Mouse (Mus musculus) NIH3T3 (cell line): ENCODE results near the gene Trappc6b.
"Not testable (repeated sequence)": the region's sequence is repeated elsewhere in the genome, so short reads cannot be mapped to it uniquely, and the experiment has no call there.

Experiments used
- DNase-seq: peaks from one replicate; pipeline ENCODE4 v3.0.0-alpha.2; 2012; ENCODE audit warnings: low read depth

The Trappc6b gene

DNA sequence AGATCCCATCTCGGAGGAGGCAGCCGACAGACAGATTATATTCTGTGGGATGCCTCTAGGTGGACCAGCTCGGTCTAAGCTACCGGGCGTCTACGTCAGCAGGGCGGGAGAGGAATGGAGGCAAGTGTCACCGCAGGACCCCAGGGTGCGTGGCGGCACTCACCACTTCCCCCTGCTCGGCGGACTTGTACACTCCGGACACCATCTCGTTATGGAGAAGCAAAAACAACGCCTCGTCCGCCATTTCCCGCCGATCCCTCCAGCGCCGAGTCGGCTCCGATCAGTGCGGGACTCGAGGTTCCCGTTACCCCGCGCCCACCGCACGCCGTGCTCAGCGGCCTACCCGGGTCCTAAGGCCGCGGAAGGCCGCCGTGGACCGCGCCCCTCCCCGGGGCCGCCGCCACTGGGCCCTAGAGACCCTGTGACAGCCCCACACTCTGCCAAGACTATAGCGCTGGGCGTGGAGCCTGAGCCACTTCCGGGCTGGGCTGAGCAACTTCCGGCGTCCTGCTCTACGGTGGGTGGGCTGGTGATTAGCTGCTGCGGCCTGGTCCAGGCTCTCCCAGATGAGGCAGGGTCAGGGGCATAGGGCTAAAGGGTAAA is at the start of gene Trappc6b:
Gene Trappc6b, minus strand, starts transcription at position 480 of the 603 bp plus-strand sequence.
- peak; percentile 88 for DNase-seq

DNA sequence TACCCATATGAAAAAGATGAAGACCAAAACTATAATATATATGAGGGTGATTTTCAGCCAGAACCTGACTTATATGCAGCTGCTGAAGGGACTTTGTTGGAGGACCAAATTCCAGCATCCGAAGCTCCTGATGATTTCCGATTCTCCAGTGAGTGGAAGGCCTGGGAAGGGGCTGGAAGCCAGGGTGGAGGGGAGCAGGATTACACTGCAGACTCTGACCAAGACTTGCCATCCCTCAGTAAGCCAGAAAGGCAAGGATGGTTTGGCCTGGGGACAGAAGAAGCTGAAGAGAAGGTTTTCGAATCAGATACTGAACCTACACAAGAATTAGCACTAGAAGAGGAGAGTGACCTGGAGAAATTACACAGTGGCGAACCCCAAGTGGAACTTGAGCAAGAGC is 46.7 kb upstream of the Trappc6b start:
- no peak for DNase-seq

DNA sequence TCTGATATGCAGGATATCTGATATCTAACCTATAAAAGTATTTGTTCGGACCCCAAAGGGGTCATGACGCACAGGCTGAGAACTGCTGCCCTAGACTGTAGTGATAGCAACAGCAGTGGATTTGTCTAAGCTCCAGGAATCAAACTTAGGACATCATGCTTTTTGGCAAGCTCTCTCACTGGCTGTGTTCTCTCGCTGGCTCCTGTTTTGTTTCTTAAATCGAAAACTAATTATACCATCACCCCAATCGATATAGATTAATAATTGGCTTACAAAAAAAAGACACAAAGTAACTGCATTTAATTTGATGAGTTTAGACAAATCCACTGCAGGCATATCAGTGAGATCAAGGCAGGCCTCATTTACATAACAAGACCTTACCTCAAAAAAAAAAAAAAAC is 45.2 kb upstream of the Trappc6b start:
- DNase-seq: no peak

DNA sequence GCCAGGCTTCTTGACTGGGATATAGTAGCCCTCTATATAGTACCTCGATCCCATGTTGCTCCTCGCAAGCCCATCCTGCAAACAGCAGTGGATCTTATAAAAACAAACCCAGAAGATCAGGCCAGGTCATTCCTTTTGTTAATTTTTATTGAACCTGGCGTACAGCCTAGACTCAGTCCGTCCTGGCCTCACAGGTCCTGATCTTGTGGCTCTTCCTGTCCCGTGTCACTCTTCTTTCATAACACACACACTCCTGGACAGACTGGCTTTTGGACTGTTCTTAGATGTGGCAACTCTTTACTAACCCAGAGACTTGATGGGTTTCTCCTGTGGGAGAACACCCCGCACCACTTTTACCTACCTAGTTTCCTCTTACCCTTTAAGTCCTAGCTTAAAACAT is 44.6 kb upstream of the Trappc6b start:
- no peak for DNase-seq

DNA sequence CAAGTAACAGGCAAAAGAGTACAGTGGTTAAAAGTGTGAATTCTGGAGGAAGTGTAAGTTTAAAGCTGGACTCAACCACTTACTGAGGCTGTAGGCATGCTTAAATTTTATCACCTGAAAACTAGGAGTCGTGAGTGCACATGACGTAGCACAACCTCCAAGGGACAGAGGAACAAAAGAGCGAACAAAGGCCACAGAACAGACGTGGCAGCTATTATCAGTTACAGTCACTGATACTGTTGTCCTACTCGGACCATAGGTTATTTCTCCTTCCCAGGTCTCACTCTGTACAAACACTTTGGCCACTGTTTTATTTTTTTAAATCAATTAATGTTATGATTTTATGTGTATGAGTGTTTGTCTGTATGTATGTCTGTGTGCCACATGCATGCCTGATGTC is 43.5 kb upstream of the Trappc6b start:
- no peak for DNase-seq

DNA sequence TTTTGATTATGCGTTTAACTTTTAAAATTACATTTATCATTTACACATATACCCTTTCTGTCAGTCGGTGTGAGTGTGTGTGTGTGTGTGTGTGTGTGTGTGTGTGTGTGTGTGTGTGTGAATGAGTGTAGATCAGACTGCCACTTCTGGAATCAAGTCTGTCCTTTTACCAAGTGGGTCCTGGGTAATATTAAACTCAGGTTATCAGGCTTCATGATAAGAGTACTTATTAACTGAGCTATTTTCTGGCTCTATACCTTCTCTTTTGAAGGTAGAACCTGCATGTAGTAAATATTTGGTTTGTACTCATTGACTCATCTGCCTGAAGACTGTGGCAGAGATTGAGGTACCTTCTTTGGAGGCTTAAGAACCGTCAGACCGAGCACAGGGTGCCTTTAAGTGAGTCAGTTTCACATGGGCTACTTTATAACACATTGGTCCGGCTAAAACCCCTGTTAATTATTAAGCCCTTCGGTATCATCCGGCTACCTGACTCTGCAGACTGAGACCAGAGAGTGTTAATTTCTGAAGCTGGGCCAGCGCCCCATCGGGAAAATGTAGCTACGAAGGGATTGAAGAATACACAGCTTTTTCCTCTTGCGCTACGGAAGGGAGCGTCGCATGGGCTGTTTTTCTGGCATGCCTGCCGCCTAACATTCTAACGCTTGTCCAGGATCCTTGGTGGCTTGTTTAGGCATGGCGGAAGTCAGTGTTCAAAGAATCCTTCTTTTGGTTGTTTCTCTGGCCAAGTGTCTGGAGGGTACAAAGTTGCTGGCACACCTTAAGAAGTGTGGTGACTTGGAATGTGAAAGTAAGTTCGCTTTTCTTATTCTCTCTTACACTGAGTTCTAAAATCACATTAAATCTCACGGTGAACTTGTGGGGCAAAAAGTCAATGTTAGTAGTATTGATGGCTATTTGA is 34.1 kb upstream of the Trappc6b start, which contains the start of gene Mia2:
Gene Mia2, plus strand, starts transcription at position 696 of the 922 bp plus-strand sequence.
- no peak for DNase-seq

DNA sequence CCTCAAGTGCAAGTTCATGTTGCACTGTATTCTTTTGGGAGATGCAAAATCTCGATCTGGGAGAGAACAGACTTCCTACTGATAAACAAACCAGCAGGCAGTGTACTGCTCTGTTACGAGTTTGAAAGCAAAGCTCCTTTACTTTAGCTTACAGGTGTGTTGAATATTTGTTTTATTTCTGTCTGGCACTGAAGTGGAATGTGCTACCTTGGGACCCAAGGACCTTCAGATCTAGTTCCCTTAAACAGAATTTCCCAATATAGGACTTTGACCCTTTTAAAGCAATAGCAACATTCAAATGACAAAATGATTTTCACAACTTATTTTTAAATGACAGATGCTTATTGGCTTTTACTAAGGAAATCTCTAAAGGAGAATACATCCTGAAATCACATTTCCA is 32.3 kb upstream of the Trappc6b start:
- no peak for DNase-seq

DNA sequence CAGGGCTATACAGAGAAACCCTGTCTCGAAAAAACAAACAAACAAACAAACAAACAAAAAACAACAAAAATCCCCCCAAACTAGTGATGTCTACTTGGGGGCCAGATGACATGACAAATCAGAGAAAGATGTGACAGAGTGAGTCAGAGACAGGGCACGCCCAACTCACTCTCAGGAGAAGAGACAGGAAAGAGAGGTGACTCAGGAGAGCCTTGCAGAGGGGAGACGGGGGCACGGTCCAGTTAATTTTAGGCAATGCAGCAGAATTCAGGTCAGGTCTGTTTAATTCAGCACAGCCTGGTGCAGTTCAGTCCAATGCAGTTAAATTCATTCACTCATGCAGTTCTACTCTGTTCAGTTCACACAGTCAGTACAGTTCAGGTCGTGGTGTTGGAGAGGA is 24.9 kb upstream of the Trappc6b start:
- no peak for DNase-seq

DNA sequence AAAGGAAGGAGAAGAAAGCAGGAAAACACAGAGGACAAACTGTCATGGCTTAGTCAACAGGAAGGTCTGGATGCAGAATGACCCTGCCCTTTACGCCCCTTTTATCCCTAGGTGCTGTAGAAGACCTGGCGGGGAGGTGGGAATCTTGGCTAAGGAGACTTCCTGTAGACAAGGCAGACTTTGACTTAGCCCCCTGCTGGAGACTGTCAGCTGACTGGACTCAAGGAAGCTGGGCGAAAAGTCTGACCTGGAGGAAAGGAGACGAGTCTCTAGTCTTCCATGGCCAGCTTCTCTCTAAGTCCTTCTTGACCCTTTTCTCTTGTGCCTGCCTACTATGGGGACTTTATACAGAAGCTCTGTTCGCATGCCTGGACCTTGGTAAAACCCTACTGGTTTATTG is 23.2 kb upstream of the Trappc6b start:
- no peak for DNase-seq

DNA sequence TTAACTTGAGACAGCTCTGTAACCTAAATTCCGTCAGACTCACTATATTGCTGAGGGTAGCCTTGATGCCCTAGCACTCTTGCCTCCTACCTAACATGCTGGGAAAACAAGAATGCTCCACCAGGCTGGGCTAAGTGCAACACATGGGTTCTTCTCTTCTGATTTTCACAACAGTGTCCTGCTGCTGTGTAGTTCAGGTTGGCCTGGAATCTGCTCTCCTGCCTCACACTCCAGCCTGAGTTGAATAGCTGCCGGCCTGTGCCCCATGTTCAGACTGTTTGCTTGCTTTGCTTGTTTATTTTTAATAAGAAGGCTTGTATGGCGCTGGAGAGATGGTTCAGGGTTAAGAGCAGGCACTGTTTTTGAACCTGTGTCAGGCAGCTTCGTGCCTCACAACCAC is 19.2 kb upstream of the Trappc6b start:
- DNase-seq: no peak

DNA sequence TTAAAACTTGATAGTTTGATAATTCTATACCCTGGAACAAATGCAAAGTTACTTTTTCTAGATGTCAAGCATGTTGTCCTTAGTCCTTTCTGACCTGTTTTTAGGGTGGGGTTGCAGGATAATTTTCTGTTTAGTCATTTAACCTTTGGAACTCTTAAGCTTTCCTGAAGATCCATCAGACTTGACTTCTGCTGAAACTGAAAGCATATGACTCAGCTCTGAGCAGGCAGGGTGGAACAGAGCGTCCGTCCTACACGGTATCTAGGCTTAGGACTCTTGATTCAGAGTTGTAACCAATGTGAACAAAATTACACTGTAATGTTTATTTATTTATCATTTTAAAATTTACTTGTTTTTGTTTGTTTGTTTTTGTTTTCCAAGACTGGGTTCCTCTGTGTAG is 16.6 kb upstream of the Trappc6b start:
- peak; percentile 49 for DNase-seq

DNA sequence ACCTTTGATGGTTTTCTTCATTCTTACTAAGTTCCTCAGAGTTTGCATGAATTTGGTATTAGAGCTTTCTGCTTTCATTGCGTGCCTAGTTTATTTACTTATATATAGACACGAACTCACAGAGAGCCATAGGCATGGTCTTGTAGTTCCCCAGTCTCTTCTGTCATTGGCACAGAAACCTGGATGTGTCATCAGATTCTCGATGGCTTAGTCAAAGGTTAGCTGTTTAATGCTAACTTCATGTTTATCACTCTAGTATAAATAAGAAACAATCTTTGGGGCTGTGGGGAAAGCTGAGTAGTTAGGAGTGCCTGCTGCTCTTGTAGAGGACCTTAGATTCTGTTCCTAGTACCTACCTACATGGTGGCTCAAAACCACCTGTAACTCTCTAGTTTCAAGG is 15.7 kb upstream of the Trappc6b start:
- DNase-seq: peak; percentile 19

DNA sequence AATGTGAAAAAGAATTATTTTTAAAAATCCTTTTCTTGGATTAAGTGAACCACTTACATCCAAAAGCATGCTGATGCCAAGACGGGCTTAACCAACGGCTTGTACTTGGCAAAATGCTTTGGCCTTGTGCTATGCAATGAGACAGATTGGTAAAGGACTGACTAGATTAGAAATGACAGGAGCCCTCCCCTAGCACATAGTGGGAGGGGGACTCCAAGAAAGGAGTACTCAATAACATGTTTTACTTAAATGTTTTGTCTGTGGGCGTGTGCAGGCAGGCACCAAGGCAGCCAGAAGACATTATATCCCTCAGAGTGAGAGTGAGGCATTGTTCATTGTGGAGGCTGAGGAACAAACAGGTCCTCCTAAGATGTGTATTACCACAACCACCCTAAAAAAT is 12.8 kb upstream of the Trappc6b start:
- no peak for DNase-seq

DNA sequence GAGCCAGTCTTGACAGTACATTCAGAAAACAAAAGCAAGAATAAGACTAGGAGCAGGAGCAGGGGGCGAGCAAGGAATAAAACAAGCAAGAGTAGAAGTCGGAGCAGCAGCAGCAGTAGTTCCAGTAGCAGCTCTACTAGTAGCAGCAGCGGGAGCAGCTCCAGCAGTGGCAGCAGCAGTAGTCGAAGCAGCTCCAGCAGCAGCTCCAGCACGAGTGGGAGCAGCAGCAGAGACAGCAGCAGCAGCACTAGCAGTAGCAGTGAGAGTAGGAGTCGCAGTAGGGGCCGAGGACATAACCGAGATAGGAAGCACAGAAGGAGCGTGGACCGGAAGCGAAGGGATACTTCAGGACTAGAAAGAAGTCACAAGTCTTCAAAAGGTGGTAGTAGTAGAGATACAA is 11.0 kb upstream of the Trappc6b start:
- DNase-seq: no peak

DNA sequence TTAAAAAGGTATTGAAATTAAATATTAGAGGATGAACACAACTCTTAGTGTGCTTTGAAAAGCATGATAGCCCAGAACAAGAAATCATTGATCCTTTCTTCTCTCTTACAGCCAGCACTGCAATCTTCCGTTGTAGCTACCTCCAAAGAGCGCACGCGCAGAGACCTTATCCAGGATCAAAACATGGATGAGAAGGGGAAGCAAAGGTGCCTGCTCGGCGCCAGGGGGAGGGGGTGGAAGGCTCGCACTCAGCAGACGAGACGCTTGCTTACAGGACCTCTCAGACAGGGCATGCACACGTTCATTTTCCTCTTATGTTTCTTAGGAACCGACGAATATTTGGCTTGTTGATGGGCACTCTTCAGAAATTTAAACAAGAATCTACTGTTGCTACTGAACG is 7.5 kb upstream of the Trappc6b start:
- no peak for DNase-seq

DNA sequence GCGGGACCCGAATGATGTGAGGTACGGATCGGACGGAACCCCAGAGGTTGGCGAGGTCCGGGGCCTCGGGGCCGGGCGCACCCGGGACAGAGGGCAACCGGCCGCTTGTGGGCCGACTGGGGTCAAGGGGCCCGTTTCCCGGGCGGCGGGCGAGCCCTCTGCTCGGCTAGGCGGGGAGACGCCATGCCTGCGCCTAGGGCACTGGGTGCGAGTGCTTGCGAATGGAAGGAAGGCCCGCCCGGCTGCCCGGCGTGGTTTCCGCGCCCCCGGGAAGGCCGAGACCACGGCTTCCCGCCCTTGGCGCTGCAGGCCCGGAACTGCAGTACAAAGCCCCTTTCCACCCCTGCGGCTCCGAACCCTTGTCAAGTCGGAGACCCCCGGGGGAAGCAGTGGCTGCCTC is 5.8 kb upstream of the Trappc6b start:
- DNase-seq: no peak

DNA sequence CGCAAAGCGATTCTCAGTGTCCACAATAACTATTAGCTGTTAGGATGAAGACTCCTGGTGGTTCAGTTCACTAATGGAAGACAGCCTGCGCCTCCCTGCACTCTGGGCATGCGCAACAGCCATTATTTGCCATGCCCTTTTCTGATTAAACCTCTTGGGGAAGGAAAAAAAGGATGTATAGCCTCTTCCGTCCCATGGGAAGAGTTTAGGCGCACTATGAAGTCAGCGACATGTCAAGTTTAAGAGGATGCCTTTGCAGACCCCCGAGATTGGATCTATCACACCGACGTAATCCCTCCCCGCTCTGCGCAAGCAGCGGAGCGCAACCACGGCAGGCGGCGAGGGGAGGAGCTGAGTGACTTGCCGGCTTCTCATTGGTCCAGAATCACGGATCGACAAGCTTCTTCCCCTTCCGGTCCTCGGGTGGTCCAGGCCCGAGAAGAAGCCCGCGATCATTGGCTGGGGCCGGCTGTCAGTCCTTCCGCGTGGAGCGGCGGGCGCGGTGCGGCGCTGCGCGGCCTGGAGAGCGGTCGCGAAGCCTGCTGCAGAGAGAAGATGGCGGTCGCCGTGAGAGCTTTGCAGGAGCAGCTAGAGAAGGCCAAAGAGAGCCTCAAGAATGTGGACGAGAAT is 5.3 kb upstream of the Trappc6b start, which contains the start of gene Pnn:
Gene Pnn, plus strand, starts transcription at position 437 of the 630 bp plus-strand sequence.
- DNase-seq: peak; percentile 97

DNA sequence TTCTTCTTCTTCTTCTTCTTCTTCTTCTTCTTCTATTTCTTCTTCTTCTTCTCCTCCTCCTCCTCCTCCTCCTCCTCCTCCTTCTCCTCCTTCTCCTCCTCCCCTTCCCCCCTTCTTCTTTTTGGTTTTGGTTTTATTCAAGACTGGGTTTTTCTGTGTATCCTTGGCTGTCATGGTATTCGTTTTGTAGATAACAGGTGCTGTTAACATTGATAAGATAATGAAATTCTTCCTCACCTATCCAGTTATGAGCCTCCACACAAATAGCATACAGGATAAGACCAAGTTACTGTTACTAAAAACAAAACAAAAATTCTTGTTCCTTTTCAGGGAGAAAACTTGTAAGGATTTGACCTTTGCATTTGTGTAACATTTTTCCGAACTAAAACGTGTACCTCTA is 4.5 kb upstream of the Trappc6b start:
- DNase-seq: no peak

DNA sequence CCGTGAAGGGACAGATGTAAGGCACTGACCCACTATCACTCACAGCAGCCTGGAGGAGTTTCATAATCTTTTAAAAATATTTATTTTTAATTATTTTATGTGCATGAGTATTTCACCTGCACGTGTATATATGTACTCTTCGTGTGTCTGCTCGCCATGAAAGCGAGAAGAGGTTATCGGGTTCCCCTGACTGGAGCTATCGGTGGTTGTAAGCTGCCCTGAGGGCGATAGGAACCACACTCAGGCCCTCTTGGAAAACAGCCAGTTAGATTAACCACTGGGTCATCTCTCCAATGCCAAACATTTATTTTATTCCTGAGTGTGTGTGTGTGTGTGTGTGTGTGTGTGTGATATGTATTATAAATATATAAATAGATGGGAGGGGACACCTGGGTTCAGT is 3.6 kb upstream of the Trappc6b start:
- DNase-seq: no peak

DNA sequence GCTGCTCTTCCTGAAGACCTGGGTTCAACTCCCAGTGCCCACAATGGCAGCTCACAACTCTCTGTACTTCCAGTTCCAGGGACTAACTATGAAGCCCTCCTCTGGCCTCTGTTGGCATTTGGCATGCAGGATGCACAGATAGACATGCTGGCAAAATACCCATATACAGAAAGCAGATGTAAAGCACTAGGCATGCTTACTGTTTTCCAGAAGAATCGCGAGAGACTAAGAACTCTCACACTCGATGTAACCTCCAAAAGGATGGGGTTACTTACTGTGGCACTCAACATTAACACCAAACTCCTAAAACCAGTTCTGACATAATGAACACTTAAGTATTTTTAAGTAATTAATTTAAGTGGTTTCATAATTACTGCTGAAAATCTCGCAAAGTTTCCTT is 950 bp downstream of the Trappc6b start:
- peak; percentile 51 for DNase-seq

DNA sequence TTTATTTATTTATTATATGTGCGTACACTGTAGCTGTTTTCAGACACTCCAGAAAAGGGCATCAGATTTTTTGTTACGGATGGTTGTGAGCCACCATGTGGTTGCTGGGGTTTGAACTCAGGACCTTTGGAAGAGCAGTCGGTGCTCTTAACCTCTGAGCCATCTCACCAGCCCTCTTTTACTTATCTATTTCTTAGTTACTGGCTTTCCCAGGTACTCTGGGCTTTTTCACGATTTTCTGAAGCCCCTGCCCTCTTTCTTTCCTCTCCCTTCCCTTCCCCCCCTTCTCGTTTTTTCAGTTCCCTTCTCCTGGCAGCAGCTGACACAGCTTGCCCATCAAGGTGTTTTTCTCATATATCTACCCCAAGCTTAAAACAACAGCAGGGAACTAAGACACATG is 3.0 kb downstream of the Trappc6b start:
- DNase-seq: not testable (repeated sequence)

DNA sequence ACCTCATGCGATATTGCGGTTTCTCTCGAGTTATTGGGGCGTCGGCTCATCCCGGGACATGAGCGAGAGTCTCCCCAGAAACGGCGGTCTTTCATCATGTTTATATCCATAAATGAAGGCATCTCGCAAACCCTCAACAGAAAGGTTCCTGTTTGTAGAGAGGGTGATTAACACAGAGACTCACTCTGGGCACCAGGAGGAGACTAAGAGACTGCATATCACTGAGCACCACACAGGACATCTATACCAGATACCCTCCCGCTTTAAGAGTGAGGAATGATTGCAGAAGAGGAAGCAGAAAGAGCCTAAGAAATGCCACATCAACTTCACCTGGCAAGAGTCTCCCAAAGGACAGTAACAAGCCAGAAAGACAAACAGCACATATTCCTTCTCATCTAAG is 5.0 kb downstream of the Trappc6b start:
- no peak for DNase-seq
